Comparison of ENCODE assay signal across 21 mouse cellular contexts in the genomic region with DNA sequence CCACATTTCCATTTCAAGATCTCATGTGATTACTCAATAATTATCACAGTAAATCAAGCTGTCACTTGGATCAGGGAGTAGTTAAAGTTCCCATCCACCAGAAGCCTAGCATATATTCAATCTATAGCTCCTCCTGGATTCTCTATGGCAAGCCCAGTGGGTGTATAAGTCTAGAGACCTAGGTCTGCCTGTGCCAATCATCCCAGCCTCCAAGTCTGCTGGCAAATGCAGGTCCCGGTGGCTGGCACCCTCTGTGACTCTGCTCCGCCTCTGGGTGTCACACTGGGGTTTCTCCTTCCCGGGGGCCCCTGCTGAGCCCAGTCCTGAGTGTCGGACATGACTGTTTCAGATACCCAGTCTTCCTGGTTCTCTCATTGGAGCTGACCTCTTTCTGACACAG. TPM values are rescaled to one million over a fixed set of nuclear protein-coding genes. Genes with fewer than 3 reads are reported as not detected.
DNase-seq lines count a peak whose midpoint lies in the region; ATAC-seq and TF ChIP-seq lines count a peak whose summit lies in the region.
"Had no signal": no experiment of that assay in that cellular context is flagged by ENCODE, and none has a peak within 500 bp of the region (broad histone marks: within the 10 kb centered on the region; RNA-seq: fewer than 3 reads in every experiment).

No protein-coding gene starts in this region.

- WGBS in forebrain, embryonic 11.5 days, result 84% methylated on average over 4 of the region's 4 CpGs
- WGBS in forebrain, embryonic 10.5 days, result 84% methylated on average over 4 of the region's 4 CpGs
- 34% methylated on average over 4 of the region's 4 CpGs for WGBS in heart, postnatal 0 days
- 67% methylated on average over 4 of the region's 4 CpGs for WGBS in hindbrain, embryonic 14.5 days
- WGBS in hindbrain, embryonic 16.5 days, result 59% methylated on average over 4 of the region's 4 CpGs
- WGBS in neural tube, embryonic 15.5 days, result 43% methylated on average over 4 of the region's 4 CpGs

- no peak for ATAC-seq in forebrain, embryonic 11.5 days (replicated peaks; ENCODE audit: low FRiP score)
- ATAC-seq in heart, postnatal 0 days (ENCODE audit: insufficient read depth, low read depth), result peak; percentile 33; the same call in 1 of the 2 replicates
- ATAC-seq in hindbrain, embryonic 14.5 days (ENCODE audit: low FRiP score), result no peak
- ATAC-seq in hindbrain, embryonic 16.5 days, result no peak
- no peak for ATAC-seq in neural tube, embryonic 15.5 days (ENCODE audit: low FRiP score)
- ATAC-seq: forebrain, embryonic 14.5 days; intestine, embryonic 16.5 days had no signal

- no peak overlapping the region for H3K4me3 ChIP-seq in forebrain, embryonic 11.5 days (ENCODE audit: low read depth, low read length)
- H3K4me3 ChIP-seq in forebrain, embryonic 10.5 days, result no peak overlapping the region
- no peak overlapping the region for H3K4me3 ChIP-seq in heart, postnatal 0 days (ENCODE audit: low read depth, low read length)
- H3K4me3 ChIP-seq in hindbrain, embryonic 14.5 days (replicated peaks; ENCODE audit: low read length), result no peak overlapping the region
- no peak overlapping the region for H3K4me3 ChIP-seq in hindbrain, embryonic 16.5 days (ENCODE audit: low read length)
- no peak overlapping the region for H3K4me3 ChIP-seq in neural tube, embryonic 15.5 days (replicated peaks)
- H3K4me3 ChIP-seq: embryonic facial prominence, embryonic 12.5 days; heart, embryonic 13.5 days had no signal

- H3K4me2 ChIP-seq in forebrain, embryonic 11.5 days (ENCODE audit: low read depth, low read length, severe bottlenecking), result no peak overlapping the region
- H3K4me2 ChIP-seq in heart, postnatal 0 days (ENCODE audit: low read depth, low read length), result no peak overlapping the region
- H3K4me2 ChIP-seq in hindbrain, embryonic 14.5 days (replicated peaks), result no peak overlapping the region
- no peak overlapping the region for H3K4me2 ChIP-seq in hindbrain, embryonic 16.5 days (ENCODE audit: low read length)
- no peak overlapping the region for H3K4me2 ChIP-seq in neural tube, embryonic 15.5 days
- H3K4me2 ChIP-seq: embryonic facial prominence, embryonic 12.5 days; heart, embryonic 13.5 days had no signal

- peak; percentile 32 for DNase-seq in forebrain, embryonic 11.5 days (ENCODE audit: low spot score)
- DNase-seq in forebrain, embryonic 10.5 days (ENCODE audit: extremely low spot score, low spot score), result no peak
- DNase-seq in heart, postnatal 0 days (ENCODE audit: low spot score), result no peak
- DNase-seq in heart, adult 8-10 months (ENCODE audit: low spot score), result no peak
- no peak for DNase-seq in hindbrain, embryonic 14.5 days (ENCODE audit: low spot score)
- DNase-seq: adrenal gland, postnatal 10 days; cerebellum, adult 11 months; cerebellum, adult 8-10 months; cerebellum, postnatal 14 days; gastrocnemius, postnatal 36 days; heart, adult 11 months; kidney, adult 2 months had no signal

- no peak overlapping the region for H3K9ac ChIP-seq in forebrain, embryonic 11.5 days (ENCODE audit: low read length)
- no peak overlapping the region for H3K9ac ChIP-seq in heart, postnatal 0 days (replicated peaks; ENCODE audit: low read depth, low read length)
- no peak overlapping the region for H3K9ac ChIP-seq in hindbrain, embryonic 14.5 days
- H3K9ac ChIP-seq in hindbrain, embryonic 16.5 days (ENCODE audit: low read depth, low read length), result no peak overlapping the region
- no peak overlapping the region for H3K9ac ChIP-seq in neural tube, embryonic 15.5 days (replicated peaks)
- H3K9ac ChIP-seq: embryonic facial prominence, embryonic 12.5 days; heart, embryonic 13.5 days had no signal

- no peaks in the 10 kb centered on the region for H3K9me3 ChIP-seq in forebrain, embryonic 11.5 days (ENCODE audit: control insufficient read depth, low read length)
- H3K9me3 ChIP-seq in forebrain, embryonic 10.5 days, result peaks cover 4% of the 10 kb centered on the region; the same call in 1 of the 2 replicates
- H3K9me3 ChIP-seq in heart, postnatal 0 days (replicated peaks; ENCODE audit: control insufficient read depth, low read length), result peaks cover 3% of the 10 kb centered on the region; the same call in 1 of the 2 replicates
- H3K9me3 ChIP-seq in hindbrain, embryonic 14.5 days (ENCODE audit: control insufficient read depth, low read length), result no peaks in the 10 kb centered on the region
- H3K9me3 ChIP-seq in hindbrain, embryonic 16.5 days (ENCODE audit: control insufficient read depth, low read length), result peaks cover 3% of the 10 kb centered on the region
- no peaks in the 10 kb centered on the region for H3K9me3 ChIP-seq in neural tube, embryonic 15.5 days (replicated peaks)
- H3K9me3 ChIP-seq: embryonic facial prominence, embryonic 12.5 days had no signal

- H3K27me3 ChIP-seq in forebrain, embryonic 11.5 days (ENCODE audit: control insufficient read depth, insufficient read depth, low read length), result no peaks in the 10 kb centered on the region
- H3K27me3 ChIP-seq in forebrain, embryonic 10.5 days (ENCODE audit: poor library complexity, severe bottlenecking), result no peaks in the 10 kb centered on the region
- no peaks in the 10 kb centered on the region for H3K27me3 ChIP-seq in heart, postnatal 0 days (ENCODE audit: control insufficient read depth, insufficient read depth, low read length)
- H3K27me3 ChIP-seq in hindbrain, embryonic 14.5 days (ENCODE audit: control insufficient read depth, insufficient read depth, low read length), result no peaks in the 10 kb centered on the region
- H3K27me3 ChIP-seq in hindbrain, embryonic 16.5 days (replicated peaks; ENCODE audit: control insufficient read depth, insufficient read depth, low read length), result no peaks in the 10 kb centered on the region
- no peaks in the 10 kb centered on the region for H3K27me3 ChIP-seq in neural tube, embryonic 15.5 days (replicated peaks)
- H3K27me3 ChIP-seq: embryonic facial prominence, embryonic 12.5 days; heart, embryonic 13.5 days had no signal

- TF ChIP-seq CTCF in heart, postnatal 0 days (IDR thresholded peaks at IDR 0.05; ENCODE audit: low read depth), result no peak

- no peak overlapping the region for H3K27ac ChIP-seq in forebrain, embryonic 11.5 days (ENCODE audit: low read depth, low read length)
- no peak overlapping the region for H3K27ac ChIP-seq in forebrain, embryonic 10.5 days
- no peak overlapping the region for H3K27ac ChIP-seq in heart, postnatal 0 days (ENCODE audit: low read depth)
- 0 out of 2 replicates have a peak overlapping the region, but pooled peaks have one; percentile 20 for H3K27ac ChIP-seq in hindbrain, embryonic 14.5 days
- no peak overlapping the region for H3K27ac ChIP-seq in hindbrain, embryonic 16.5 days (ENCODE audit: low read depth, low read length)
- 0 out of 2 replicates have a peak overlapping the region, but pooled peaks have one; percentile 28 for H3K27ac ChIP-seq in neural tube, embryonic 15.5 days (replicated peaks)
- H3K27ac ChIP-seq: embryonic facial prominence, embryonic 12.5 days; heart, embryonic 13.5 days had no signal

- H3K4me1 ChIP-seq in forebrain, embryonic 11.5 days (replicated peaks; ENCODE audit: control insufficient read depth, insufficient read depth, low read length), result no peaks in the 10 kb centered on the region
- H3K4me1 ChIP-seq in forebrain, embryonic 10.5 days, result no peaks in the 10 kb centered on the region
- no peaks in the 10 kb centered on the region for H3K4me1 ChIP-seq in heart, postnatal 0 days (ENCODE audit: control insufficient read depth, insufficient read depth)
- 0 out of 2 replicates have a peak, but pooled peaks cover 3% of the 10 kb centered on the region for H3K4me1 ChIP-seq in hindbrain, embryonic 14.5 days (replicated peaks; ENCODE audit: control insufficient read depth, insufficient read depth, low read length)
- no peaks in the 10 kb centered on the region; the same call in 1 of the 2 replicates for H3K4me1 ChIP-seq in hindbrain, embryonic 16.5 days (ENCODE audit: control insufficient read depth, insufficient read depth, low read depth, low read length)
- H3K4me1 ChIP-seq in neural tube, embryonic 15.5 days, result 0 out of 2 replicates have a peak, but pooled peaks cover 2% of the 10 kb centered on the region
- H3K4me1 ChIP-seq: embryonic facial prominence, embryonic 12.5 days; heart, embryonic 13.5 days had no signal

- TF ChIP-seq EP300 in heart, postnatal 0 days (IDR thresholded peaks at IDR 0.05; ENCODE audit: low read depth), result no peak

- H3K36me3 ChIP-seq in forebrain, embryonic 11.5 days (ENCODE audit: control insufficient read depth, insufficient read depth, low read length), result no peaks in the 10 kb centered on the region
- no peaks in the 10 kb centered on the region for H3K36me3 ChIP-seq in forebrain, embryonic 10.5 days (replicated peaks)
- H3K36me3 ChIP-seq in heart, postnatal 0 days (replicated peaks; ENCODE audit: control insufficient read depth, insufficient read depth, low read length), result no peaks in the 10 kb centered on the region
- no peaks in the 10 kb centered on the region for H3K36me3 ChIP-seq in hindbrain, embryonic 14.5 days (replicated peaks; ENCODE audit: control insufficient read depth, insufficient read depth)
- H3K36me3 ChIP-seq in hindbrain, embryonic 16.5 days (ENCODE audit: control insufficient read depth, insufficient read depth, low read length), result no peaks in the 10 kb centered on the region
- no peaks in the 10 kb centered on the region for H3K36me3 ChIP-seq in neural tube, embryonic 15.5 days
- H3K36me3 ChIP-seq: embryonic facial prominence, embryonic 12.5 days had no signal

RNA-seq across cellular contexts. Expression of a gene that starts 51.7 kb away (rescaled TPM):
- polyA plus RNA-seq in forebrain, embryonic 11.5 days (2014; fragmentation: Nextera tagmentation; extraction: Ambion mirVana), result 5.3 and 7.1 TPM in 2 replicates
- polyA plus RNA-seq in forebrain, embryonic 10.5 days (2016; fragmentation: Nextera tagmentation; extraction: Ambion mirVana), result 1.8 and 3.0 TPM in 2 replicates
- 3.3 and 6.6 TPM in 2 replicates for total RNA-seq in heart, postnatal 0 days (2014; rRNA removed; ENCODE audit: low replicate concordance)
- 3.1 and 3.3 TPM in 2 replicates for polyA plus RNA-seq in heart, postnatal 0 days (2015; fragmentation: Nextera tagmentation; extraction: Ambion mirVana)
- 10 to 100 TPM in 1 of 4 experiments, 1 to 10 TPM in 3; 7.8 to 10.2 (median 8.4) TPM for total RNA-seq in heart, adult 8-10 months (2022)
- 8.5 and 9.9 TPM in 2 replicates for polyA plus RNA-seq in hindbrain, embryonic 14.5 days (2014; fragmentation: Nextera tagmentation; extraction: Ambion mirVana)
- 2.0 and 6.0 TPM in 2 replicates for polyA plus RNA-seq in hindbrain, embryonic 16.5 days (2015; fragmentation: Nextera tagmentation; extraction: Ambion mirVana)
- 6.6 and 8.1 TPM in 2 replicates for polyA plus RNA-seq in neural tube, embryonic 15.5 days (2015; fragmentation: Nextera tagmentation; extraction: Ambion mirVana)

RNA-seq across cellular contexts. Expression of a gene that starts 56.0 kb away (rescaled TPM):
- polyA plus RNA-seq in forebrain, embryonic 11.5 days (2014; fragmentation: Nextera tagmentation; extraction: Ambion mirVana), result 0.15 and 0.25 TPM in 2 replicates
- polyA plus RNA-seq in forebrain, embryonic 10.5 days (2016; fragmentation: Nextera tagmentation; extraction: Ambion mirVana), result 0.05 TPM in 2 replicates
- 83.2 and 93.7 TPM in 2 replicates for total RNA-seq in heart, postnatal 0 days (2014; rRNA removed; ENCODE audit: low replicate concordance)
- 95.1 and 99.0 TPM in 2 replicates for polyA plus RNA-seq in heart, postnatal 0 days (2015; fragmentation: Nextera tagmentation; extraction: Ambion mirVana)
- 100 to 1,000 TPM; 349 to 382 (median 364) TPM for total RNA-seq in heart, adult 8-10 months (2022)
- polyA plus RNA-seq in hindbrain, embryonic 14.5 days (2014; fragmentation: Nextera tagmentation; extraction: Ambion mirVana), result 0.10 and 0.21 TPM in 2 replicates
- polyA plus RNA-seq in hindbrain, embryonic 16.5 days (2015; fragmentation: Nextera tagmentation; extraction: Ambion mirVana), result 0.15 and 0.57 TPM in 2 replicates
- polyA plus RNA-seq in neural tube, embryonic 15.5 days (2015; fragmentation: Nextera tagmentation; extraction: Ambion mirVana), result 0.28 and 0.31 TPM in 2 replicates
- total RNA-seq: common myeloid progenitor, adult 5-6 weeks; MEL had no signal
- polyA plus RNA-seq: C2C12 had no signal

Comparison
In these comparisons a context has a peak if more than half of its experiments do, and no peak if none do; other contexts are left out.
1. H3K27ac ChIP-seq: peak in hindbrain, embryonic 14.5 days (single experiment) and neural tube, embryonic 15.5 days (single experiment); none in forebrain, embryonic 11.5 days (single experiment), forebrain, embryonic 10.5 days (single experiment), heart, postnatal 0 days (single experiment) and hindbrain, embryonic 16.5 days (single experiment).
2. RNA of a gene that starts 56.0 kb away (polyA plus RNA-seq): 95.1 to 99.0 TPM in heart, postnatal 0 days; 0.28 to 0.31 TPM in neural tube, embryonic 15.5 days, 0.10 to 0.21 TPM in hindbrain, embryonic 14.5 days, 0.15 to 0.57 TPM in hindbrain, embryonic 16.5 days, 0.15 to 0.25 TPM in forebrain, embryonic 11.5 days and 0.05 TPM in forebrain, embryonic 10.5 days; every median in the first group is over 10 times any median in the second.